Mouse (Mus musculus) layer of hippocampus, adult 2 months (tissue): Measurements from ENCODE around the gene Bmp2. TPM values are rescaled to one million over a fixed set of nuclear protein-coding genes. Genes with fewer than 3 reads are reported as not detected.

Source experiments
- DNase-seq, 2 experiments: peaks; one replicate each; pipeline ENCODE4 v3.0.0; 2022; ENCODE audit warnings: low spot score in 2 of 2
- H3K27ac ChIP-seq: fragments of 200-600 bp; 2 replicates; pipeline ENCODE4 v1.8.1; 2022
- H3K4me3 ChIP-seq: fragments of 200-600 bp; 2 replicates; pipeline ENCODE4 v1.8.1; 2022; ENCODE audit warnings: mild to moderate bottlenecking
- CTCF ChIP-seq: fragments of 200-600 bp; conservative IDR thresholded peaks from 2 replicates; pipeline ENCODE4 v1.8.1; 2022; ENCODE audit warnings: antibody characterized with exemption, mild to moderate bottlenecking, moderate library complexity
- microRNA-seq, 2 experiments: library from miRNA; unstranded; fragments of <30 nt; microRNA quantifications; one replicate each; pipeline ENCODE4 v1.2.0; 2021
- total RNA-seq, 2 experiments: library from RNA; stranded (reverse); gene quantifications; 2 replicates each; pipeline ENCODE4 v1.2.3; 2021

The Bmp2 gene
- total RNA-seq, 2 experiments from 2014 or later: 1.7 to 2.0 TPM

- Histone ChIP-seq H3K4me3 (no peak overlapping the region), H3K27ac (no peak overlapping the region)
- no peak for DNase-seq
- TF ChIP-seq CTCF: no peak
Measured at GRCm38 (mm10) chr2:133535481-133535880, 16.5 kb upstream of the Bmp2 start.

- Histone ChIP-seq H3K27ac (no peak overlapping the region), H3K4me3 (no peak overlapping the region)
- TF ChIP-seq CTCF: no peak
- DNase-seq: no peak
Measured at GRCm38 (mm10) chr2:133536812-133537211, 15.1 kb upstream of the Bmp2 start.

- no peak for DNase-seq
- Histone ChIP-seq H3K27ac (no peak overlapping the region), H3K4me3 (no peak overlapping the region)
- no peak for TF ChIP-seq CTCF
Measured at GRCm38 (mm10) chr2:133540702-133541101, 11.3 kb upstream of the Bmp2 start.

GRCm38 (mm10) chr2:133550238-133550682 is 1.7 kb upstream of the Bmp2 start:
- no peak overlapping the region for H3K27ac ChIP-seq
- DNase-seq: peak; percentile 58 to 77
- no peak overlapping the region for H3K4me3 ChIP-seq
- peak; percentile 92 for TF ChIP-seq CTCF

GRCm38 (mm10) chr2:133552842-133553465 is 995 bp downstream of the Bmp2 start:
- Histone ChIP-seq H3K4me3 (peak overlapping the region; percentile 53), H3K27ac (no peak overlapping the region)
- DNase-seq: no peak
- TF ChIP-seq CTCF: no peak

- DNase-seq: no peak
- H3K4me3 ChIP-seq: peak overlapping the region; percentile 42
- no peak overlapping the region for H3K27ac ChIP-seq
- TF ChIP-seq CTCF: no peak
Measured at GRCm38 (mm10) chr2:133553911-133554285, 1.9 kb downstream of the Bmp2 start.

- no peak for DNase-seq
- Histone ChIP-seq H3K27ac (no peak overlapping the region), H3K4me3 (peak overlapping the region; percentile 42)
- TF ChIP-seq CTCF: no peak
Measured at GRCm38 (mm10) chr2:133554286-133555021, 2.5 kb downstream of the Bmp2 start.

- no peak overlapping the region for H3K27ac ChIP-seq
- TF ChIP-seq CTCF: no peak
- H3K4me3 ChIP-seq: no peak overlapping the region
- DNase-seq: no peak
Measured at GRCm38 (mm10) chr2:133564248-133564886, 12.4 kb downstream of the Bmp2 start.

GRCm38 (mm10) chr2:133565424-133565823 is 13.5 kb downstream of the Bmp2 start:
- H3K27ac ChIP-seq: no peak overlapping the region
- no peak for DNase-seq
- no peak for TF ChIP-seq CTCF

GRCm38 (mm10) chr2:133565995-133566710 is 14.2 kb downstream of the Bmp2 start:
- no peak for DNase-seq
- H3K27ac ChIP-seq: no peak overlapping the region
- no peak for TF ChIP-seq CTCF
- H3K4me3 ChIP-seq: no peak overlapping the region

More at GRCm38 (mm10) chr2:133565424-133565823, 13.5 kb downstream of the Bmp2 start:
- H3K4me3 ChIP-seq: no peak overlapping the region

GRCm38 (mm10) chr2:133591562-133592255 is 39.8 kb downstream of the Bmp2 start:
- DNase-seq: no peak
- no peak for TF ChIP-seq CTCF

More at GRCm38 (mm10) chr2:133591562-133592255, 39.8 kb downstream of the Bmp2 start:
- Histone ChIP-seq H3K4me3 (no peak overlapping the region), H3K27ac (no peak overlapping the region)

Small RNAs within 50 kb of the gene (microRNA-seq; reads per million reads assigned to microRNA genes)
- gene Mir3090: 0 reads per million in 2 experiments
